Mouse (Mus musculus): ENCODE measurements at regions not wholly inside any gene's neighbourhood (a gene's known extent, or its start where the extent isn't known, plus 50 kb on each side); places are given as distances from the start of the nearest gene placed in this dataset.

GRCm38 (mm10) chr15:6183627-6184026 lies 116.0 kb upstream of the Dab2 start:
- H3K36me3 ChIP-seq: no peaks in the 10 kb centered on the region
- H3K27me3 ChIP-seq (replicated peaks): no peaks in the 10 kb centered on the region
- ATAC-seq (ENCODE audit: insufficient read depth, low FRiP score, low read depth): no peak
- no peak overlapping the region for H3K27ac ChIP-seq
- H3K9ac ChIP-seq: no peak overlapping the region
- no peaks in the 10 kb centered on the region for H3K4me1 ChIP-seq
- no peak overlapping the region for H3K4me3 ChIP-seq (replicated peaks)
- H3K4me2 ChIP-seq: no peak overlapping the region
- H3K9me3 ChIP-seq: no peaks in the 10 kb centered on the region
- 66% methylated on average over 3 of the region's 3 CpGs for WGBS

- Histone ChIP-seq H3K9ac (no peak overlapping the region), H3K36me3 (no peaks in the 10 kb centered on the region), H3K4me3 (replicated peaks) (no peak overlapping the region), H3K27ac (no peak overlapping the region), H3K27me3 (replicated peaks) (no peaks in the 10 kb centered on the region), H3K4me1 (no peaks in the 10 kb centered on the region), H3K4me2 (no peak overlapping the region), H3K9me3 (no peaks in the 10 kb centered on the region)
- no peak for ATAC-seq (ENCODE audit: insufficient read depth, low FRiP score, low read depth)
These were observed 107.7 kb upstream of the Dab2 start for GRCm38 (mm10) chr15:6191845-6192244.

DNA sequence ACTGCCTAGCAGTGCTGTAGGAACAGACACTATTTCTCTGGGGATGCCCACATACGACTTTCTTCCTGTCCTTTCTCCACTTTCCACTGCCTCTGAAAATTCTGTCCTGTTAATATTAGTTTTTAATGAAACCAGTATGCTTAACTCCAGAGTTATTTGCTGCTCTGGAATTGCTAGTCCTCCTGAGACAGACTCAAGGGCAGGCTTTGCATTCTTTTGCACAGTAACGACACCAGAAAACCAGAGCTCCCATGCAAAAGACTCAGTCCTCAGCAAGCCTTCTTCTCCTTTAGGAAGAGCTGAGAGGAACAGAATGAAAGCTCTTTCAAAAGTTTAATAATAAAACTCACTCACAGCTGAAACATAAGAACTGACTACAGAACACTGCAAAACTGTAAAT lies 92.3 kb upstream of the Dab2 start:
- no peaks in the 10 kb centered on the region for H3K27me3 ChIP-seq (replicated peaks)
- no peaks in the 10 kb centered on the region for H3K36me3 ChIP-seq
- H3K9me3 ChIP-seq: no peaks in the 10 kb centered on the region
- H3K9ac ChIP-seq: no peak overlapping the region
- H3K27ac ChIP-seq: no peak overlapping the region
- whole genome bisulfite sequencing: 48% methylated on average over 2 of the region's 2 CpGs
- H3K4me1 ChIP-seq: no peaks in the 10 kb centered on the region
- H3K4me3 ChIP-seq (replicated peaks): no peak overlapping the region
- no peak overlapping the region for H3K4me2 ChIP-seq
- ATAC-seq (ENCODE audit: insufficient read depth, low FRiP score, low read depth): no peak

DNA sequence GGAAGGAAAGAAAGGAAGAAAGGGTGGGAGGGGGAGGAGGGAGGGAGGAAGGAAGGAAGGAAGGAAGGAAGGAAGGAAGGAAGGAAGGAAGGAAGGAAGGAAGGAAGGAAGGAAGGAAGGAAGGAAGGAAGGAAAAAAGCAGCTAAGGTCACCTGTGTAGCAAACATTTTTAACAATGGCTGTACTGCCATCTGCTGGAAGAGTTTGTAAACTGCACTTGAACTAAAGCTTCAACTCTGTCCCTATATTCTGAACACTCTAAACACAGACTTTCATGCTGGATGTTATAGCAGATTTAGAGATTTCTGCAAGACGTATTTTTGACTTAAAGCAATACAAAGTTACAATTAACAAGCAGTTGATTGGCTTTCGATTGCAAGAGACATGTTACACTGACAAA lies 90.3 kb upstream of the Dab2 start:
- H3K4me2 ChIP-seq: no peak overlapping the region
- no peaks in the 10 kb centered on the region for H3K9me3 ChIP-seq
- no peak overlapping the region for H3K27ac ChIP-seq
- H3K4me1 ChIP-seq: no peaks in the 10 kb centered on the region
- no peak for ATAC-seq (ENCODE audit: insufficient read depth, low FRiP score, low read depth)
- H3K9ac ChIP-seq: no peak overlapping the region
- H3K27me3 ChIP-seq (replicated peaks): no peaks in the 10 kb centered on the region
- 8% methylated on average over 2 of the region's 2 CpGs for WGBS
- H3K36me3 ChIP-seq: no peaks in the 10 kb centered on the region
- H3K4me3 ChIP-seq (replicated peaks): no peak overlapping the region

GRCm38 (mm10) chr15:6218087-6218486 lies 81.5 kb upstream of the Dab2 start:
- H3K27me3 ChIP-seq (replicated peaks): no peaks in the 10 kb centered on the region

DNA sequence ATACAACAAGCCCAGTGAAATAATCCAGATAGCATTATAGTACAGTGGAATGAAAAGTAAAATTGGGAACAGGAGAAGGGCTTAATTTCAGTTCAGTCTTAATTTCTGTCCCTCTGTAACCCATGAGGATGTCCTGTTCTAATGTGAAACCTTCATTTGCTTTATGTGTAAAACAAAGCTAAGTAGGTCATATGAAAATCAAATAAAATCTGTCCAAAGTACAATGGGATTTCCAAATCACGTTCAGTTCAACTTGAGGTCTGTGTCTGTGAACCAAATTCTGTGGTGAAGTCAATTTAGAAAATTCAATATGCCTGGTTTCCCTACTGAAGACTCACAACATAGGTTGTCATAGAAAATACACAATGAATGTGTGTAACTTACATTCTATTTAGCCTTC lies 74.4 kb upstream of the Dab2 start:
- Histone ChIP-seq H3K36me3 (no peaks in the 10 kb centered on the region), H3K4me2 (no peak overlapping the region), H3K27ac (no peak overlapping the region), H3K9me3 (no peaks in the 10 kb centered on the region), H3K4me3 (replicated peaks) (no peak overlapping the region), H3K4me1 (no peaks in the 10 kb centered on the region), H3K9ac (no peak overlapping the region), H3K27me3 (replicated peaks) (no peaks in the 10 kb centered on the region)
- 67% methylated on average over 1 of the region's 1 CpGs for WGBS
- ATAC-seq (ENCODE audit: insufficient read depth, low FRiP score, low read depth): no peak

More at GRCm38 (mm10) chr15:6218087-6218486, 81.5 kb upstream of the Dab2 start:
- 52% methylated on average over 3 of the region's 3 CpGs for WGBS
- no peaks in the 10 kb centered on the region for H3K36me3 ChIP-seq
- H3K4me1 ChIP-seq: no peaks in the 10 kb centered on the region
- H3K9ac ChIP-seq: no peak overlapping the region
- H3K4me2 ChIP-seq: no peak overlapping the region
- ATAC-seq (ENCODE audit: insufficient read depth, low FRiP score, low read depth): no peak
- H3K4me3 ChIP-seq (replicated peaks): no peak overlapping the region
- H3K27ac ChIP-seq: no peak overlapping the region
- no peaks in the 10 kb centered on the region for H3K9me3 ChIP-seq

GRCm38 (mm10) chr15:6230618-6231017 lies 69.0 kb upstream of the Dab2 start:
- Histone ChIP-seq H3K9ac (no peak overlapping the region), H3K27ac (no peak overlapping the region), H3K27me3 (replicated peaks) (no peaks in the 10 kb centered on the region), H3K4me2 (no peak overlapping the region), H3K9me3 (no peaks in the 10 kb centered on the region), H3K4me3 (replicated peaks) (no peak overlapping the region), H3K36me3 (no peaks in the 10 kb centered on the region), H3K4me1 (no peaks in the 10 kb centered on the region)
- no peak for ATAC-seq (ENCODE audit: insufficient read depth, low FRiP score, low read depth)
- 76% methylated on average over 7 of the region's 7 CpGs for WGBS

DNA sequence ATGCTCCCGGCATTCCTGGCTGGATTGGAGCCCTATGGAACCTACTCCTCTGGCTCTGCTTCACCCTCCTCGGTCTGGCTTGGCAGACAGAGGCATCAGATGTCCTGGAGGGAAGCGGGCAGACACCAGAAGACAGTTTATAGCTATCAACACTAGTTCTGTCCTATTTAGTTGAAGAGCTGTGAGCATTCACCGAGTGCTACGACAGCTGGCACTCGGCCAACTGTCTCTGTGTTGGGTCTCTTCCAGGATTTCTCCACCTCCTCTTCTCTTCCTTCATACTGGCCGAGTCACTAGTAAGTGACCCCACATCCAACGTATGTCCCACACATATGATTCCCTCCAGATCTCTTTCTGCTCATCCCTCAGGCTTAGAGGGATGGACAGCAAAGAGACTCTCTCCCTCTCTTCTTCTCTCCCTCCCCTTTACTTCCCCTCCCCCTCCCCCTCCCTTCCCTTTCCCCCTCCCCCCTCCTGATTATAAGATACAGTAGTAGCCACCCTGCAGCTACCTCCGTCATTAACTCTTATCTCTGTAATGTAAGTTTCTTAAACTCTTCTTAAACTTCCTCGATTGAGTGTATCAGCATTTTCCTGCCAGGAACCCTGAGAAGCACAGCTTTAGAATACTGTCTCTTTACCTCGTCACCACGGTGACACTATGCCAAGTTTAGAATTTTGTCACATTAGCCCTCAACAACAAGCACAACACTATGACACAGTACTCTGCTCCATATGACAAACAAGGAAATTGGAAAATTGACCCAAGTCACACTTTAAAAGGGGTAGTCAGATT lies 68.1 kb upstream of the Dab2 start:
- no peak overlapping the region for H3K9ac ChIP-seq
- no peaks in the 10 kb centered on the region for H3K27me3 ChIP-seq (replicated peaks)
- no peak overlapping the region for H3K4me3 ChIP-seq (replicated peaks)
- H3K4me2 ChIP-seq: no peak overlapping the region
- no peaks in the 10 kb centered on the region for H3K9me3 ChIP-seq
- H3K4me1 ChIP-seq: no peaks in the 10 kb centered on the region
- no peaks in the 10 kb centered on the region for H3K36me3 ChIP-seq
- no peak for ATAC-seq (ENCODE audit: insufficient read depth, low FRiP score, low read depth)
- H3K27ac ChIP-seq: no peak overlapping the region
- 51% methylated on average over 12 of the region's 12 CpGs for WGBS

GRCm38 (mm10) chr15:6233621-6234020 lies 66.0 kb upstream of the Dab2 start:
- Histone ChIP-seq H3K9me3 (no peaks in the 10 kb centered on the region), H3K4me2 (no peak overlapping the region), H3K4me1 (no peaks in the 10 kb centered on the region), H3K36me3 (no peaks in the 10 kb centered on the region), H3K27ac (no peak overlapping the region), H3K4me3 (replicated peaks) (no peak overlapping the region), H3K9ac (no peak overlapping the region), H3K27me3 (replicated peaks) (no peaks in the 10 kb centered on the region)
- 59% methylated on average over 3 of the region's 3 CpGs for WGBS
- ATAC-seq (ENCODE audit: insufficient read depth, low FRiP score, low read depth): no peak

DNA sequence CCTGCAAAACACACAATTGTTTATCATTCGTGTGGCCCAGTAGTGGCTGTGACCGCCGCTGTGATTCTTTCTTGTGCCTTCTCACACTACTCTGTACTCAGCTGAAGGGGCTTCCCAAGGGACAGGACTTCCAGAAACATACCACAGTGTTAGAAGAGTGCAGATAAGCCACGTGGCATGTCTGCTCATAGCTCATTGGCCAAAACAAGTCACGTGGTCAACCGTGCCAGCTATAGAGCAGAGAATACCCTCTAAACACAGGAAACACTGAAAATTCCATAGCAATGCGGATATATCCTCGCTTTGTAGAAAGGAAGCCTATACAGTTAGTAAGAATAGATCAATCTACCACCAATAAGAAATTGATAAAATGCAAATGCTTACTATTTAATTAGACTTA lies 63.0 kb upstream of the Dab2 start:
- H3K9me3 ChIP-seq: no peaks in the 10 kb centered on the region
- no peaks in the 10 kb centered on the region for H3K4me1 ChIP-seq
- no peak for ATAC-seq (ENCODE audit: insufficient read depth, low FRiP score, low read depth)
- H3K4me3 ChIP-seq (replicated peaks): no peak overlapping the region
- H3K36me3 ChIP-seq: no peaks in the 10 kb centered on the region
- no peak overlapping the region for H3K9ac ChIP-seq
- 86% methylated on average over 8 of the region's 8 CpGs for WGBS
- no peak overlapping the region for H3K4me2 ChIP-seq
- no peak overlapping the region for H3K27ac ChIP-seq
- H3K27me3 ChIP-seq (replicated peaks): no peaks in the 10 kb centered on the region

DNA sequence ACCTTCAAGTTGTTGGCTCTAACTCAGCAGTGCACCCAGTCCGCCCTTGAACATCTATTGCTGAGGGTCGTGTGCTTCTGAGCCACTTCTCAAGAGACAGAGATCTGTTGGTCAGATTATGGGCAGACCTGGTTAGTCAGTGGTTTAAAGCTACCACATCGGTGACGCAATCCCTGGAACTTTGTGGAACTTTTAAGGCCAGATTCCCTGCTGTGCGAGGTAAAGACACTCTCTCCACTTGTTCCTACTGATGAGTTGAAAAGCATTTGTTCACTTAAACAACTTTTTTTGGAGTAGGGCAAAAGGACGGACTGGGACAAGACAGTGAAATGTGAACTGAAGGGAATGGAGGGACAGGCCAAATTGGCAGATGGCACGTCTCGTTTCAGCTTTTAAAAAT lies 61.9 kb upstream of the Dab2 start:
- Histone ChIP-seq H3K4me1 (no peaks in the 10 kb centered on the region), H3K36me3 (no peaks in the 10 kb centered on the region), H3K27ac (no peak overlapping the region), H3K9me3 (no peaks in the 10 kb centered on the region), H3K9ac (no peak overlapping the region), H3K4me3 (replicated peaks) (no peak overlapping the region), H3K4me2 (no peak overlapping the region), H3K27me3 (replicated peaks) (no peaks in the 10 kb centered on the region)
- 52% methylated on average over 8 of the region's 8 CpGs for WGBS
- no peak for ATAC-seq (ENCODE audit: insufficient read depth, low FRiP score, low read depth)

GRCm38 (mm10) chr15:6238133-6238532 lies 61.5 kb upstream of the Dab2 start:
- peak; percentile 75 for ATAC-seq (ENCODE audit: insufficient read depth, low FRiP score, low read depth)
- H3K9ac ChIP-seq: no peak overlapping the region
- WGBS: 2% methylated on average over 6 of the region's 6 CpGs
- H3K36me3 ChIP-seq: no peaks in the 10 kb centered on the region
- H3K4me2 ChIP-seq: no peak overlapping the region
- H3K9me3 ChIP-seq: no peaks in the 10 kb centered on the region
- H3K4me3 ChIP-seq (replicated peaks): no peak overlapping the region
- no peaks in the 10 kb centered on the region for H3K27me3 ChIP-seq (replicated peaks)
- no peaks in the 10 kb centered on the region for H3K4me1 ChIP-seq
- H3K27ac ChIP-seq: no peak overlapping the region

- H3K9ac ChIP-seq: no peak overlapping the region
- no peaks in the 10 kb centered on the region for H3K27me3 ChIP-seq (replicated peaks)
- H3K36me3 ChIP-seq: no peaks in the 10 kb centered on the region
- ATAC-seq (ENCODE audit: insufficient read depth, low FRiP score, low read depth): no peak
- H3K4me3 ChIP-seq (replicated peaks): no peak overlapping the region
- whole genome bisulfite sequencing: 92% methylated on average over 3 of the region's 3 CpGs
- H3K27ac ChIP-seq: no peak overlapping the region
- no peak overlapping the region for H3K4me2 ChIP-seq
- no peaks in the 10 kb centered on the region for H3K9me3 ChIP-seq
- H3K4me1 ChIP-seq: no peaks in the 10 kb centered on the region
These were observed 60.8 kb upstream of the Dab2 start for GRCm38 (mm10) chr15:6238755-6239154.

Data from stomach, embryonic 15.5 days (tissue).